Mouse (Mus musculus) E14TG2a.4 (cell line): ENCODE measurements around the gene Zbtb7a.

Source experiments
- CTCF ChIP-seq: conservative IDR thresholded peaks from 2 replicates; pipeline ENCODE4 v1.5.1; 2014; ENCODE audit warnings: low read length
- NANOG ChIP-seq: IDR thresholded peaks from 2 replicates; pipeline ENCODE4 v1.6.1; 2014; ENCODE audit warnings: borderline replicate concordance, low read length, mixed read lengths
- POU5F1 ChIP-seq: IDR thresholded peaks from 2 replicates; pipeline ENCODE4 v1.6.1; 2014; ENCODE audit warnings: low read length, borderline replicate concordance

DNA sequence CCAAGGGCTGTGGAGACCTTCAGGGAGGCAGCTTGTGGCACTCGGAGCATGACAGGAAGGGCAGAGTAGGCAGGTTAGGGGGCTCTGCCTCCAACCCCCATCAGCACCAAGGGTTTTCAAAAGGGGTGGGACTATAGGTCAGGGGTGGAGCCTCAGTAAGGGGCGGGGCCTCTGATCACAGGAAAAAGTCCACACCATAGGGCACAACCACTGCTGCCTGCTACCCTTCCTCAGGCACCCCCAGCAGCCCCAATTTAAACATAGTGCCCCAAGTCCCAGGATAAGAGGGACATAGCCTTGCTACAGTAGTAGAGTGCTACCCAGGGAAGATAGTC lies 27.3 kb downstream of the Zbtb7a start:
- TF ChIP-seq CTCF (no peak), NANOG (no peak), POU5F1 (no peak)
